Mouse (Mus musculus): ENCODE data around the gene C130032M10Rik. TPM values are rescaled to one million over a fixed set of nuclear protein-coding genes. Genes with fewer than 3 reads are reported as not detected.

C130032M10Rik gene
- total and polyA plus RNA-seq, 2 experiments from 2014 or later, result 0.22 TPM; not detected in 1

DNA sequence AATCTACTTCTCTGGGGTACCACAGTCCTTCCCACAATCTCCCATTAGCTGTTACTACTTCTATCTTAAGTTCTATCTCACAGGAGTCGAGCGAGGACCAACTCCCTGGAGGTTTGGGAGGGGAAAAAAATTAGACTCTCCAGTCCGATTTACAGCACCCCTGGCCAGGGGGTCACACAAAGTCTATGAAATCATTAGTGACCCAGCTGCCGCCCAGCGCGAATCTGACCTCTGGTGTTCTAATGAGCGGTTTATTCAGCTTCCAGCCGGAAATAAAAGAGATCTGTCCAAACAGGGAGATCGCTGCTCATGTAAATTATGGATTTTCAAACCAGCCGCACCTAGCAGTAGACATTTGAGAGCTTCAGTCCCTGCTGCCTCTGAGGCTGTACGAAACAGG lies 15.8 kb downstream of the C130032M10Rik start:
- H3K4me2 ChIP-seq (ENCODE audit: low read depth, low read length), result no peak overlapping the region
- no peaks in the 10 kb centered on the region for H3K36me3 ChIP-seq (replicated peaks; ENCODE audit: control insufficient read depth, insufficient read depth, low read length)
- H3K9me3 ChIP-seq (replicated peaks; ENCODE audit: control insufficient read depth, low read length), result no peaks in the 10 kb centered on the region
- H3K27me3 ChIP-seq (ENCODE audit: control insufficient read depth, insufficient read depth, low read length), result no peaks in the 10 kb centered on the region
- H3K27ac ChIP-seq (ENCODE audit: low read depth), result no peak overlapping the region
- no peak overlapping the region for H3K4me3 ChIP-seq (ENCODE audit: low read depth, low read length)
- 0 out of 2 replicates have a peak, but pooled peaks cover 5% of the 10 kb centered on the region for H3K4me1 ChIP-seq (ENCODE audit: control insufficient read depth, insufficient read depth)
- ATAC-seq (ENCODE audit: insufficient read depth, low read depth) (no peak), DNase-seq (ENCODE audit: low spot score) (no peak)
- no peak overlapping the region for H3K9ac ChIP-seq (replicated peaks; ENCODE audit: low read depth, low read length)
- TF ChIP-seq CTCF (IDR thresholded peaks at IDR 0.05; ENCODE audit: low read depth), result no peak
- TF ChIP-seq EP300 (IDR thresholded peaks at IDR 0.05; ENCODE audit: low read depth), result no peak
- WGBS, result 69% methylated on average over 11 of the region's 11 CpGs

DNA sequence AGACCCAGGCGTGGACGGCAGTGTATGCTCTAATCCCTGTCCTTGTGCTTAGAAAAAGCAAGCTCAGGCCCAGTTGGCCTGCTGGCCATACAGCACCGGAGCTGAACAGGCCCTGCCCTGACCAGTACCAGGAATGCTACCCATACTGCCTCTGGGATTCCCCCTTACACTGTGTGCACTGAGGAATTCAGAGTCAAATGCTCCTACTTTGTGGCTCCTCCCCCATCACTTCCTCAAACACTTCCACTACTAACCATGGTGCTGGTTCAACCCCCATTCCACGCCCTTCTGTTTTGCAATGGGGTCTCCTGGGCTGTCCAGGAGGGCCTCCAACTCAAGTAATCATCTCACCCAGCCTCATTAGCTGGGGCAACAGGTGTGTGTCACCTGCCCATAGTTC lies 18.4 kb downstream of the C130032M10Rik start:
- no peak overlapping the region for H3K27ac ChIP-seq (ENCODE audit: low read depth)
- TF ChIP-seq EP300 (IDR thresholded peaks at IDR 0.05; ENCODE audit: low read depth), result no peak
- no peak for TF ChIP-seq CTCF (IDR thresholded peaks at IDR 0.05; ENCODE audit: low read depth)
- ATAC-seq (ENCODE audit: insufficient read depth, low read depth), result no peak

DNA sequence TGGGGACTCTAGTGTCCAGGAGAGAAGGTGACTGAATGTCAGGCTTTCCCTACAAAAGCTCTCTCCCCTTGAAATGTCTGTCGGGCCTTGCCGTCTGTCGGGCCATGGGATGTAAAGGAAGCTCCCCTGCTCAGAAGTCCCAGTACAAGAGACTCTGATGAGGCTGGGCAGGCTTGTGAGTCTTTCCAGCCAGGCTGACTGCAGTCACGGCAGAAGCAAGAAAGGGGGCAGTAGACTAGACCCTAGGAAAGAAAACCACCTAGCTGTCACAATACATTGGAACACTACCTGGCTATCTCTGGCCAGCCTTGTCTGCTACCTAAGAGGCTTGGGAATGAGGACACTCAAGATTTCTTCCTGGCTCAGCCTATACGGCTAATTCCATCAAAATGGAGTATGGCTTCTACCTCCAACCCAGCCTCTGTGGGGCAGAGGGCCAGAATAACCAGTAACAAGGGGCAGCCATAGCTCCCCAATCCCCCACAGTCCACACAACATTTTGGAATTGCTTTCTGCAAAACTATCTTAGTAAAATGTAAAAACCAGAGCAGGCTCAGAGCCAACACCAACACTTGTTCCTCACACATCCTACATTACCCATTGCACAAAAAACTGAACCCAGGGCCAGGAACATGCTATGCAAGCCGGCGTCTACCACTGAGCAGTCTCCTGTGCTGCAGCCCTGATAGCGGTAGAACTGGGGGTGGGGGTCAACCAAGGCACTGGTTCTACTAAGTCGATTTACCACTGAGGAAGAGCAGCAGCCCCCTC lies 19.4 kb downstream of the C130032M10Rik start:
- no peak overlapping the region for H3K9ac ChIP-seq (replicated peaks; ENCODE audit: low read depth, low read length)
- TF ChIP-seq EP300 (IDR thresholded peaks at IDR 0.05; ENCODE audit: low read depth) (no peak), CTCF (IDR thresholded peaks at IDR 0.05; ENCODE audit: low read depth) (no peak)
- H3K9me3 ChIP-seq (replicated peaks; ENCODE audit: control insufficient read depth, low read length), result no peaks in the 10 kb centered on the region
- H3K4me1 ChIP-seq (ENCODE audit: control insufficient read depth, insufficient read depth), result 0 out of 2 replicates have a peak, but pooled peaks cover 3% of the 10 kb centered on the region
- WGBS, result 86% methylated on average over 9 of the region's 9 CpGs
- DNase-seq (ENCODE audit: low spot score) (no peak), ATAC-seq (ENCODE audit: insufficient read depth, low read depth) (no peak)
- no peak overlapping the region for H3K4me2 ChIP-seq (ENCODE audit: low read depth, low read length)
- H3K27ac ChIP-seq (ENCODE audit: low read depth), result no peak overlapping the region
- no peaks in the 10 kb centered on the region for H3K27me3 ChIP-seq (ENCODE audit: control insufficient read depth, insufficient read depth, low read length)
- H3K4me3 ChIP-seq (ENCODE audit: low read depth, low read length), result no peak overlapping the region
- H3K36me3 ChIP-seq (replicated peaks; ENCODE audit: control insufficient read depth, insufficient read depth, low read length), result no peaks in the 10 kb centered on the region

More for the DNA sequence above, 18.4 kb downstream of the C130032M10Rik start:
- Histone ChIP-seq H3K4me2 (ENCODE audit: low read depth, low read length) (no peak overlapping the region), H3K36me3 (replicated peaks; ENCODE audit: control insufficient read depth, insufficient read depth, low read length) (no peaks in the 10 kb centered on the region), H3K9me3 (replicated peaks; ENCODE audit: control insufficient read depth, low read length) (no peaks in the 10 kb centered on the region), H3K4me1 (ENCODE audit: control insufficient read depth, insufficient read depth) (0 out of 2 replicates have a peak, but pooled peaks cover 3% of the 10 kb centered on the region), H3K27me3 (ENCODE audit: control insufficient read depth, insufficient read depth, low read length) (no peaks in the 10 kb centered on the region), H3K9ac (replicated peaks; ENCODE audit: low read depth, low read length) (no peak overlapping the region), H3K4me3 (ENCODE audit: low read depth, low read length) (no peak overlapping the region)
- 73% methylated on average over 4 of the region's 4 CpGs for WGBS
- no peak for DNase-seq (ENCODE audit: low spot score)

DNA sequence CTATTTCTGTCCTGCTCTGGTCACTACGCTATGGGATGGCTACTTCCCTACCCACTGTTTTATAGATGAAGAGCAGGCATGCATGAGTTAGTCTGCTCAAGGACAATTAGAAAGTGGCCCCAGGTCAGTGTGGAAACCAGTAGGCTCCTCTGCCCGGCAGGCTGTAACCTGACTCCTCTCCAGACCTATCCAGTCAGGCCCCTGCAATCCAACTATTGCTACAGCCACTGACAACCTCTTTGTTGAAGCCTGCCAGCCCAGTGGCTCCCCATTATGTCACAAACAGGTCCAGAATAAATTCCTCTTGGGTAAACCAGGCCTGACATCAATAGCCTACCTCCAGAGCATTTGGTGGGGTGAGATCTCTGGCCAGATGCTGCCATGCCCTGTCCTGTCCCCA lies 21.1 kb downstream of the C130032M10Rik start:
- Histone ChIP-seq H3K36me3 (replicated peaks; ENCODE audit: control insufficient read depth, insufficient read depth, low read length) (no peaks in the 10 kb centered on the region), H3K4me2 (ENCODE audit: low read depth, low read length) (no peak overlapping the region), H3K9me3 (replicated peaks; ENCODE audit: control insufficient read depth, low read length) (no peaks in the 10 kb centered on the region), H3K4me1 (ENCODE audit: control insufficient read depth, insufficient read depth) (0 out of 2 replicates have a peak, but pooled peaks cover 3% of the 10 kb centered on the region), H3K4me3 (ENCODE audit: low read depth, low read length) (no peak overlapping the region), H3K27me3 (ENCODE audit: control insufficient read depth, insufficient read depth, low read length) (no peaks in the 10 kb centered on the region), H3K9ac (replicated peaks; ENCODE audit: low read depth, low read length) (no peak overlapping the region), H3K27ac (ENCODE audit: low read depth) (no peak overlapping the region)
- DNase-seq (ENCODE audit: low spot score) (no peak), ATAC-seq (ENCODE audit: insufficient read depth, low read depth) (no peak)
- no peak for TF ChIP-seq CTCF (IDR thresholded peaks at IDR 0.05; ENCODE audit: low read depth)
- TF ChIP-seq EP300 (IDR thresholded peaks at IDR 0.05; ENCODE audit: low read depth), result no peak
- WGBS, result 36% methylated on average over 2 of the region's 2 CpGs

DNA sequence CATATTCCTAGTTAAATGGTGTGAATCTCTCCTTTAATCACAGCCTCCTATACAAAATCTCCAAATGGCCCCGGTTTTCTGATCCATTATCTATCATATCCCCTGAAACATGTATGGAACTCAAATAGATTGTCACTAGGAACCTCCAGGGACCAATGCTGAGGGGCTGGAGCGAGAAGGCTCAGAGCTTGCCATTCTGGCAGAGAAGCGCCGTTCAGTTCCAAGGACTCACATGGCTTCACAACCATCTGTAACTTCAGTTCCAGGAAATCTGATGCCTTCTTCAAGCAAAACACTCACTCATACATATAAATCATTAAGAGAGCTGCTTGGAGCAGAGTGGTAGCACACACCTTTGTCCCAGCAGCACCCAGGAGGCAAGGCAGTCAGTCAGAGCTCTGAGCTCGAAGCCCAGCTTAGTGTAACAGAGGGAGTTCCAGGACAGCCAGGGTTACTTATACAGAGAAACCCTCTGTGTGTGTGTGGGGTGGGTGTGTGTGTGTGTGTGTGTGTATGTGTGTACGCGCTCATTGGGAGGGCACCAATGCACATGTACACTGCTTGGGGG lies 23.6 kb downstream of the C130032M10Rik start:
- TF ChIP-seq EP300 (IDR thresholded peaks at IDR 0.05; ENCODE audit: low read depth) (no peak), CTCF (IDR thresholded peaks at IDR 0.05; ENCODE audit: low read depth) (no peak)
- Histone ChIP-seq H3K36me3 (replicated peaks; ENCODE audit: control insufficient read depth, insufficient read depth, low read length) (no peaks in the 10 kb centered on the region), H3K27ac (ENCODE audit: low read depth) (no peak overlapping the region), H3K27me3 (ENCODE audit: control insufficient read depth, insufficient read depth, low read length) (no peaks in the 10 kb centered on the region), H3K4me1 (ENCODE audit: control insufficient read depth, insufficient read depth) (0 out of 2 replicates have a peak, but pooled peaks cover 3% of the 10 kb centered on the region), H3K9ac (replicated peaks; ENCODE audit: low read depth, low read length) (no peak overlapping the region), H3K4me2 (ENCODE audit: low read depth, low read length) (no peak overlapping the region), H3K4me3 (ENCODE audit: low read depth, low read length) (no peak overlapping the region), H3K9me3 (replicated peaks; ENCODE audit: control insufficient read depth, low read length) (no peaks in the 10 kb centered on the region)
- ATAC-seq (ENCODE audit: insufficient read depth, low read depth), result no peak
- WGBS, result 82% methylated on average over 7 of the region's 7 CpGs
- DNase-seq (ENCODE audit: low spot score), result no peak

All from heart, postnatal 0 days (tissue).